Mouse (Mus musculus) limb, embryonic 11.5 days (tissue): ENCODE measurements around the gene Ak5. TPM values are rescaled to one million over a fixed set of nuclear protein-coding genes. Genes with fewer than 3 reads are reported as not detected.

ENCODE experiments used
- ATAC-seq: fragments of 200-750 bp; cut with Nextera tagmentation; 2 replicates; pipeline ENCODE4 v1.8.0; 2017; ENCODE audit warnings: low read depth; ENCODE audit not compliant: insufficient number of reproducible peaks, low FRiP score, low TSS enrichment
- DNase-seq: peaks from one replicate; pipeline ENCODE4 v3.0.0-alpha.2; 2015; ENCODE audit warnings: low spot score
- H3K27ac ChIP-seq: fragments of 300-500 bp; sonication (generic); replicated peaks from 2 replicates; pipeline ENCODE4 v1.5.1; 2014; ENCODE audit warnings: low read depth, mild to moderate bottlenecking, low read length
- H3K27me3 ChIP-seq: fragments of 300-500 bp; sonication (generic); 2 replicates; pipeline ENCODE4 v1.6.1; 2014; ENCODE audit warnings: mild to moderate bottlenecking, low read length, mixed read lengths; ENCODE audit not compliant: control insufficient read depth, insufficient read depth
- H3K36me3 ChIP-seq: fragments of 300-500 bp; sonication (generic); 2 replicates; pipeline ENCODE4 v1.6.1; 2014; ENCODE audit warnings: mild to moderate bottlenecking, low read length, moderate library complexity, mixed read lengths; ENCODE audit not compliant: control insufficient read depth, insufficient read depth
- H3K4me1 ChIP-seq: fragments of 300-500 bp; sonication (generic); 2 replicates; pipeline ENCODE4 v1.6.1; 2014; ENCODE audit warnings: low read length, mixed read lengths; ENCODE audit not compliant: control insufficient read depth, insufficient read depth
- H3K4me2 ChIP-seq: fragments of 300-500 bp; sonication (generic); 2 replicates; pipeline ENCODE4 v1.6.1; 2014; ENCODE audit warnings: low read depth, mild to moderate bottlenecking, moderate library complexity; ENCODE audit not compliant: severe bottlenecking
- H3K4me3 ChIP-seq: fragments of 300-500 bp; sonication (generic); 2 replicates; pipeline ENCODE4 v1.5.1; 2014; ENCODE audit warnings: low read depth, low read length
- H3K9ac ChIP-seq: fragments of 300-500 bp; sonication (generic); 2 replicates; pipeline ENCODE4 v1.6.1; 2014; ENCODE audit warnings: mild to moderate bottlenecking, low read length
- H3K9me3 ChIP-seq: fragments of 300-500 bp; sonication (generic); 2 replicates; pipeline ENCODE4 v1.6.1; 2016; ENCODE audit warnings: low read length; ENCODE audit not compliant: control insufficient read depth
- WGBS: fragments of 180-500 bp; shearing (Covaris S2); extraction: QIAGEN DNeasy Blood & Tissue Kit; methylation state at CpG from one replicate; pipeline ENCODE4 v1.1.7; 2014; 5-methylcytosine and 5-hydroxymethylcytosine counted together
- polyA plus RNA-seq: library from polyadenylated mRNA; unstranded; fragments of >200 nt; fragmentation: Nextera tagmentation; extraction: Ambion mirVana; gene quantifications from 2 replicates; pipeline ENCODE4 v1.2.1, GENCODE M21; 2014

The Ak5 gene
- polyA plus RNA-seq, 1 experiment from 2014 or later: 2.4 TPM

GRCm38 (mm10) chr3:152556919-152557318 is 111.2 kb downstream of the Ak5 start:
- Histone ChIP-seq H3K9ac (no peak overlapping the region), H3K27me3 (no peaks in the 10 kb centered on the region), H3K9me3 (no peaks in the 10 kb centered on the region), H3K36me3 (no peaks in the 10 kb centered on the region), H3K27ac (no peak overlapping the region), H3K4me1 (no peaks in the 10 kb centered on the region), H3K4me2 (no peak overlapping the region), H3K4me3 (no peak overlapping the region)
- DNase-seq (no peak), ATAC-seq (no peak)
- 92% methylated on average over 3 of the region's 3 CpGs for WGBS

DNA sequence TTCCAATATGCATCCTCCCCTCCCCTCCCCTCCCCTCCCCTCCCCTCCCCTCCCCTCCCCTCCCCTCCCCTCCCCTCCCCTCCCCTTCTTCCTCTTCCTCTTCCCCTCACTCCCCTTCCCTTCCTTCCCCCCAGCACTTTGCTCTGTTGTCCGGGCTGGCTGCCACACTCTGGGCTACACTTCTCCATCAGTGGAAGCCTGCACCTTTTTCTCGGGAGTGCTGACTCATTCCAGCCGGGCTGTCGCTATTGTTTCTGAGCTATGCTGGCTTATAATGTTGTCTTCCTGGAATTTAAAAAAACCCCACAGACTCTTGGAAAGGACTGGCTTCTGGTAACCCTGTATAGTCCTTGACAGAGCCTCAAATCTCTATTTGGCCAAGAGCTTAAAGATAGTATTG is 111.7 kb downstream of the Ak5 start:
- DNase-seq (no peak), ATAC-seq (no peak)
- Histone ChIP-seq H3K36me3 (no peaks in the 10 kb centered on the region), H3K9ac (no peak overlapping the region), H3K4me1 (no peaks in the 10 kb centered on the region), H3K27me3 (no peaks in the 10 kb centered on the region), H3K9me3 (no peaks in the 10 kb centered on the region), H3K4me3 (no peak overlapping the region), H3K4me2 (no peak overlapping the region), H3K27ac (no peak overlapping the region)
- 71% methylated on average over 3 of the region's 4 CpGs for WGBS

GRCm38 (mm10) chr3:152555216-152555615 is 112.9 kb downstream of the Ak5 start:
- no peak overlapping the region for H3K4me2 ChIP-seq
- H3K9me3 ChIP-seq: no peaks in the 10 kb centered on the region
- H3K27me3 ChIP-seq: no peaks in the 10 kb centered on the region
- no peak overlapping the region for H3K27ac ChIP-seq
- 77% methylated on average over 7 of the region's 7 CpGs for WGBS
- ATAC-seq: no peak
- H3K36me3 ChIP-seq: no peaks in the 10 kb centered on the region
- H3K4me3 ChIP-seq: no peak overlapping the region
- no peak overlapping the region for H3K9ac ChIP-seq
- H3K4me1 ChIP-seq: no peaks in the 10 kb centered on the region
- no peak for DNase-seq

- Histone ChIP-seq H3K27me3 (no peaks in the 10 kb centered on the region), H3K9me3 (no peaks in the 10 kb centered on the region), H3K9ac (no peak overlapping the region), H3K4me2 (no peak overlapping the region), H3K4me3 (no peak overlapping the region), H3K27ac (no peak overlapping the region), H3K36me3 (no peaks in the 10 kb centered on the region), H3K4me1 (no peaks in the 10 kb centered on the region)
- WGBS: 86% methylated on average over 7 of the region's 7 CpGs
- DNase-seq (no peak), ATAC-seq (no peak)
Measured at GRCm38 (mm10) chr3:152554366-152554765, 113.8 kb downstream of the Ak5 start.

- Histone ChIP-seq H3K4me3 (no peak overlapping the region), H3K27me3 (no peaks in the 10 kb centered on the region), H3K9me3 (no peaks in the 10 kb centered on the region), H3K9ac (no peak overlapping the region), H3K4me1 (no peaks in the 10 kb centered on the region), H3K4me2 (no peak overlapping the region), H3K27ac (no peak overlapping the region), H3K36me3 (no peaks in the 10 kb centered on the region)
- ATAC-seq: no peak
- no peak for DNase-seq
- 91% methylated on average over 8 of the region's 8 CpGs for WGBS
Measured at GRCm38 (mm10) chr3:152552641-152553040, 115.5 kb downstream of the Ak5 start.

GRCm38 (mm10) chr3:152550528-152551115 is 117.5 kb downstream of the Ak5 start:
- Histone ChIP-seq H3K27me3 (no peaks in the 10 kb centered on the region), H3K4me2 (no peak overlapping the region), H3K36me3 (no peaks in the 10 kb centered on the region), H3K9ac (no peak overlapping the region), H3K27ac (no peak overlapping the region), H3K4me1 (no peaks in the 10 kb centered on the region), H3K9me3 (no peaks in the 10 kb centered on the region), H3K4me3 (no peak overlapping the region)
- no peak for ATAC-seq
- DNase-seq: no peak
- 83% methylated on average over 7 of the region's 7 CpGs for WGBS

DNA sequence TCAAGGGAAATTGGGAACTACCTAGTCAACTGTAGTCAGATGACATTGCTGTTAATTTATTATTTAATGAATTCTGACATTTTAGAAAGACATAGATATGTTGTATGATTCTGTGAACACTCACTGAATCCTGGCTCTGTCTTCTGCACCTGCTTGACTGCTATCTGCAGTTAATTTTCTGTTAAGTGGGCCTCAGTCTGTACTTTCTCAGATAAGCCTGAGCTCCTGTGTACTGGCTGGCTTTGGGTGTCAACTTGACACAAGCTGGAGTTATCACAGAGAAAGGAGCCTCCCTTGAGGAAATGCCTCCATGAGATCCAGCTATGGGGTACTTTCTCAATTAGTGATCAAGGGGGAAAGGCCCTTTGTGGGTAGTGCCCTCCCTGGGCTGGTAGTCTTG is 118.1 kb downstream of the Ak5 start:
- H3K9me3 ChIP-seq: no peaks in the 10 kb centered on the region
- no peak overlapping the region for H3K4me2 ChIP-seq
- DNase-seq: no peak
- no peaks in the 10 kb centered on the region for H3K27me3 ChIP-seq
- no peak for ATAC-seq
- H3K4me1 ChIP-seq: no peaks in the 10 kb centered on the region
- no peak overlapping the region for H3K4me3 ChIP-seq
- H3K36me3 ChIP-seq: no peaks in the 10 kb centered on the region
- H3K9ac ChIP-seq: no peak overlapping the region
- H3K27ac ChIP-seq: no peak overlapping the region

- H3K4me1 ChIP-seq: peaks cover 7% of the 10 kb centered on the region; the same call in 1 of the 2 replicates
- ATAC-seq: no peak
- H3K36me3 ChIP-seq: no peaks in the 10 kb centered on the region
- H3K9ac ChIP-seq: no peak overlapping the region
- H3K4me3 ChIP-seq: no peak overlapping the region
- WGBS: 84% methylated on average over 3 of the region's 3 CpGs
- H3K9me3 ChIP-seq: no peaks in the 10 kb centered on the region
- H3K4me2 ChIP-seq: no peak overlapping the region
- no peak overlapping the region for H3K27ac ChIP-seq
- no peaks in the 10 kb centered on the region for H3K27me3 ChIP-seq
- DNase-seq: no peak
Measured at GRCm38 (mm10) chr3:152544921-152545320, 123.2 kb downstream of the Ak5 start.

DNA sequence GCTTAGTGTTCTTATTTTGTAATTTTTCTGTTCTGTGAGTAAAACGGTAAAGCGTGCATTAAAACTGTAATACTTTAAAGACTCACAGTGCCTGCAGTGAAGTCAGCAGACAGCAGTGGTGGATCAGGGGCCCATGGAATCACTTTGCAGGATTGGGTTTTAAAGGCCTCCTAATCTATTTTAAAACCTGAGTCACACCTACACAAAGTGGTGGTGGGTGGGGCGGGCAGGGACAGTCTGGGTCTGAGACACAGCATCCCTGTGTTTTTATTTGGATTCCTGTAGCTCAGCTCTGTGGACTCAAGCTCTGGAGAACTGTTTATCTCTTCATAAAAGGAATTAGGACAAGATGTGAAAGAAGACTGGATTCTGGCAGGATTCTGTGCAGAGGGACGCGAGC is 125.9 kb downstream of the Ak5 start:
- no peaks in the 10 kb centered on the region for H3K9me3 ChIP-seq
- 75% methylated on average over 5 of the region's 5 CpGs for WGBS
- H3K36me3 ChIP-seq: no peaks in the 10 kb centered on the region
- no peak overlapping the region for H3K9ac ChIP-seq
- H3K27me3 ChIP-seq: no peaks in the 10 kb centered on the region
- H3K27ac ChIP-seq: no peak overlapping the region
- H3K4me1 ChIP-seq: peaks cover 7% of the 10 kb centered on the region; the same call in 1 of the 2 replicates
- H3K4me2 ChIP-seq: no peak overlapping the region
- ATAC-seq (no peak), DNase-seq (no peak)
- no peak overlapping the region for H3K4me3 ChIP-seq
